Mouse (Mus musculus): Measurements from ENCODE around the gene Otp. TPM values are rescaled to one million over a fixed set of nuclear protein-coding genes. Genes with fewer than 3 reads are reported as not detected.

The Otp gene
- total RNA-seq, 2 experiments from 2014 or later, result not detected

Other genes starting within 250 kb of the Otp start
- gene Tbca, start 86.7 kb upstream of the Otp start, total RNA-seq (2021), result 100 to 1,000 TPM; 163 to 168 TPM
- gene Wdr41, start 100.7 kb downstream of the Otp start, total RNA-seq (2021), result 10 to 100 TPM; 16.2 to 16.3 TPM

Data from gastrocnemius, postnatal 4 days (tissue).